9 mouse cellular contexts compared by ENCODE assay signal in genomic region chr12:103348506-103348905, GRCm38 (mm10). TPM values are rescaled to one million over a fixed set of nuclear protein-coding genes. Genes with fewer than 3 reads are reported as not detected.
A peak's percentile ranks its signal among the peaks of the same experiment; 100 is the strongest.
DNase-seq lines count a peak whose midpoint lies in the region; ATAC-seq lines count a peak whose summit lies in the region.
"Had no signal": no experiment of that assay in that cellular context is flagged by ENCODE, and none has a peak within 500 bp of the region (broad histone marks: within the 10 kb centered on the region; RNA-seq: fewer than 3 reads in every experiment).

No protein-coding gene starts in this region.

- no peak overlapping the region for H3K9ac ChIP-seq in lung, embryonic 15.5 days

- no peaks in the 10 kb centered on the region for H3K36me3 ChIP-seq in lung, embryonic 15.5 days

- peak; percentile 77 for ATAC-seq in erythroblast, adult 5-6 weeks (replicated peaks; ENCODE audit: low FRiP score, poor library complexity, severe bottlenecking)
- peak; percentile 74; a peak in 2 of 4 replicates for ATAC-seq in hematopoietic stem cell, adult 5-6 weeks (replicated peaks in 1 of 2; ENCODE audit: insufficient read depth in 1 of 2, low FRiP score in 2 of 2, low TSS enrichment in 1 of 2, low read depth in 1 of 2, poor library complexity in 2 of 2, severe bottlenecking in 2 of 2)
- peak; percentile 30; the same call in 1 of the 2 replicates for ATAC-seq in lung, embryonic 15.5 days (ENCODE audit: borderline replicate concordance, extremely low read depth, low FRiP score, low TSS enrichment)

- 0 out of 2 replicates have a peak, but pooled peaks cover 6% of the 10 kb centered on the region for H3K4me1 ChIP-seq in lung, embryonic 15.5 days

- no peak overlapping the region for H3K4me3 ChIP-seq in lung, embryonic 15.5 days

- WGBS in lung, embryonic 15.5 days = 3% methylated on average over 3 of the region's 3 CpGs

- DNase-seq in ES-CJ7 (ENCODE audit: low read depth, low spot score) = peak; percentile 77
- peak; percentile 92 for DNase-seq in brain, adult 2 months (ENCODE audit: low read depth, low spot score)
- DNase-seq in layer of hippocampus, adult 11-12 months (ENCODE audit: low spot score) = peak; percentile 82
- DNase-seq in retina, adult 2 months (ENCODE audit: low read depth, low spot score) = peak; percentile 72
- peak; percentile 88 for DNase-seq in thymus, postnatal 14 days

- no peaks in the 10 kb centered on the region for H3K9me3 ChIP-seq in lung, embryonic 15.5 days

- H3K4me2 ChIP-seq in lung, embryonic 15.5 days = no peak overlapping the region

- no peak overlapping the region for H3K27ac ChIP-seq in lung, embryonic 15.5 days

- H3K27me3 ChIP-seq in lung, embryonic 15.5 days = no peaks in the 10 kb centered on the region

RNA-seq across cellular contexts. Expression of gene Asb2, which starts 7.3 kb away (rescaled TPM):
- 0.63 TPM in 1 of 2 replicates, not detected in the other for total RNA-seq in erythroblast, adult 5-6 weeks (2015; ENCODE audit: low replicate concordance)
- total RNA-seq in erythroblast, adult 5-6 weeks (2017; ENCODE audit: low replicate concordance) = 0.09 and 0.28 TPM in 2 replicates
- 3.3 TPM in 1 of 2 replicates, not detected in the other for total RNA-seq in hematopoietic stem cell, adult 5-6 weeks (2017)
- polyA plus RNA-seq in lung, embryonic 15.5 days (2015; fragmentation: Nextera tagmentation; extraction: Ambion mirVana) = 8.6 TPM in 2 replicates

RNA-seq across cellular contexts. Expression of gene Fam181a, which starts 37.7 kb away (rescaled TPM):
- not detected in 2 replicates for total RNA-seq in erythroblast, adult 5-6 weeks (2015; ENCODE audit: low replicate concordance)
- not detected in 2 replicates for total RNA-seq in erythroblast, adult 5-6 weeks (2017; ENCODE audit: low replicate concordance)
- total RNA-seq in hematopoietic stem cell, adult 5-6 weeks (2017) = not detected in 2 replicates
- 0.34 TPM in 1 of 2 replicates, not detected in the other for polyA plus RNA-seq in lung, embryonic 15.5 days (2015; fragmentation: Nextera tagmentation; extraction: Ambion mirVana)
- polyA plus RNA-seq: heart, embryonic 16.5 days had no signal

RNA-seq across cellular contexts. Expression of gene Otub2, which starts 40.0 kb away (rescaled TPM):
- 46.6 and 48.4 TPM in 2 replicates for total RNA-seq in erythroblast, adult 5-6 weeks (2015; ENCODE audit: low replicate concordance)
- total RNA-seq in erythroblast, adult 5-6 weeks (2017; ENCODE audit: low replicate concordance) = 67.2 and 67.9 TPM in 2 replicates
- 3.4 and 5.2 TPM in 2 replicates for total RNA-seq in hematopoietic stem cell, adult 5-6 weeks (2017)
- polyA plus RNA-seq in lung, embryonic 15.5 days (2015; fragmentation: Nextera tagmentation; extraction: Ambion mirVana) = 8.8 TPM in 2 replicates

RNA-seq across cellular contexts. Expression of gene 9330161L09Rik, which starts 59.1 kb away (rescaled TPM):
- not detected in 2 replicates for total RNA-seq in erythroblast, adult 5-6 weeks (2015; ENCODE audit: low replicate concordance)
- total RNA-seq in erythroblast, adult 5-6 weeks (2017; ENCODE audit: low replicate concordance) = 0.42 TPM in 1 of 2 replicates, not detected in the other
- total RNA-seq in hematopoietic stem cell, adult 5-6 weeks (2017) = 1.2 and 4.7 TPM in 2 replicates
- polyA plus RNA-seq in lung, embryonic 15.5 days (2015; fragmentation: Nextera tagmentation; extraction: Ambion mirVana) = 0.16 TPM in 1 of 2 replicates, not detected in the other
